Mouse (Mus musculus): Measurements from ENCODE around the gene Gm10392.

GRCm38 (mm10) chr11:77476895-77477294, 42.1 kb downstream of the Gm10392 start:
- no peak for TF ChIP-seq CTCF (IDR thresholded peaks at IDR 0.05 in 2 of 3, conservative IDR thresholded peaks at IDR 0.05 in 1 of 3; ENCODE audit: control insufficient read depth in 1 of 3, insufficient read depth in 1 of 3, low read depth in 2 of 3, low read length in 3 of 3, poor library complexity in 1 of 3, severe bottlenecking in 1 of 3)
- no peak for TF ChIP-seq ETS1 (IDR thresholded peaks at IDR 0.05; ENCODE audit: low read depth, low read length)
- no peak for TF ChIP-seq EP300 (IDR thresholded peaks at IDR 0.05; ENCODE audit: low read depth in 1 of 2, low read length in 2 of 2)
- no peak for TF ChIP-seq TCF12 (IDR thresholded peaks at IDR 0.05; ENCODE audit: low read depth, low read length)
- no peak for TF ChIP-seq ZKSCAN1 (IDR thresholded peaks at IDR 0.05; ENCODE audit: low read depth, low read length)
- TF ChIP-seq MAFK (IDR thresholded peaks at IDR 0.05; ENCODE audit: borderline replicate concordance, low read depth, low read length), result no peak
- no peak for TF ChIP-seq POLR2AphosphoS5 (IDR thresholded peaks at IDR 0.05; ENCODE audit: borderline replicate concordance, low read depth, low read length)
- no peak for TF ChIP-seq POLR2A (IDR thresholded peaks at IDR 0.05; ENCODE audit: control insufficient read depth in 1 of 2, insufficient read depth in 1 of 2, low read depth in 1 of 2, low read length in 2 of 2, poor library complexity in 1 of 2)
- TF ChIP-seq JUND (IDR thresholded peaks at IDR 0.05; ENCODE audit: low read depth, low read length), result no peak
